Mouse (Mus musculus): ENCODE measurements around the gene Pcnx.
"Not testable (repeated sequence)": the region's sequence is repeated elsewhere in the genome, so short reads cannot be mapped to it uniquely, and the experiment has no call there.

The Pcnx gene

DNA sequence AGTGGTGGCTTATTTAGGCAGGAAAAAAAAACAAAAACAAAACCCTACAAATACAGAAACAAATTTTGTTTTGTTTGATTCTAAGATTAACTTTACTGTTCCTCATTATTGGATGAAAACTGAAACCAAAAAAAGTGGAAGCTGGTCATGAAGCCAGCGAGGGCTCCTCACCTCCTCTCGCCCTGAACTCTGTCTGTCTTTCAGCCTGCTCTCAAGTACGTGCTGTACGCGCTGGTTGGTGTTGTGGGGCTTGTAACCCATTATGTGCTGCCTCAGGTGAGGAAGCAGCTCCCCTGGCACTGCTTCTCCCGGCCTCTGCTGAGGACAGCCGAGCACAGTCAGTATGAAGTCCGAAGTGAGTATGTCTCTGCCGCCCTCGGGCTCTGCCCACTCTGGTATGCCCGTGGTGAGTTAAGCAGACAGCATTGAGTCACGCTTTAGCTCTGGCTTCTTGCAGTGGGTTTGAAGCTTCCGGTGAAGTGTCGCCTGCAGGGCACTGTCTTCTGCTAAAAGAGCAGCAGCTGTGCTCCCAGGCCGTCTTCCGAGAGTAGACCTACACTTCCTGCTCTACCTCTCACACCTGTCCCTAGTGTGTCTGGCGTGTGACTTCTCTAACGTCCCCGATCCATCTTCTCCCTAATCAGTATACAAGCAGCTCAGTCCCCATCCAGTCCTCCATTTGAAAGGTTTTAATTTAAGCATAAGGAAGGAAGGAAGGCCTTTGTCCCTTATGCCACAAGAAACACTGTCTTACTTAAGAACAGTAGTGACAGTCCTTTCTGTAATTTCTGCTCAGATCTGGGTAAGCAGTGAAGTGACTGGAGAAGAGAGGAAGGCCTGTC, 111.4 kb downstream of the Pcnx start:
- no peak for DNase-seq

DNA sequence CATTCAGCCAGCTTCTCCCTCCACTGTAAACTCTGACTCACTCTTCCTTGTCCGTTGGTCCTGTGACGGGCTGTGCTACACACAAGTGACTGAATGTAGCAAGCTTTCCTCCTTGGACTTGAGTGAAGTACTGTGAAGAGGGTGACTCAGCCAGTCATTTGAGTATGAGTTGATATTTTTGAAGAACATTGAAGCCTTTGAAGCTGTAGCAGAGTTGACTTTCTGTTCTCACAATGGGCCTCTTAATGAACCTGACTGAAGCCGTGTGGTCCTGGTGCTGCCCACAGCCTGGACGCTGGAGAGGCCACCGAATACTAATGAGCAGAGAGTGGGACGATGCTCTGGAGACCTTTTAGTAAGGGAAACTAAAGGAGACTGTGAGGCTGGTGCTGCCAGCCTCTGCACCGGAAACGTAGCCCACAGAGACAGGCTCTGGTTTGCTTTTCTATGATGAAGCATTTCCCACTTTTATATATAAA, 112.1 kb downstream of the Pcnx start:
- DNase-seq: no peak

DNA sequence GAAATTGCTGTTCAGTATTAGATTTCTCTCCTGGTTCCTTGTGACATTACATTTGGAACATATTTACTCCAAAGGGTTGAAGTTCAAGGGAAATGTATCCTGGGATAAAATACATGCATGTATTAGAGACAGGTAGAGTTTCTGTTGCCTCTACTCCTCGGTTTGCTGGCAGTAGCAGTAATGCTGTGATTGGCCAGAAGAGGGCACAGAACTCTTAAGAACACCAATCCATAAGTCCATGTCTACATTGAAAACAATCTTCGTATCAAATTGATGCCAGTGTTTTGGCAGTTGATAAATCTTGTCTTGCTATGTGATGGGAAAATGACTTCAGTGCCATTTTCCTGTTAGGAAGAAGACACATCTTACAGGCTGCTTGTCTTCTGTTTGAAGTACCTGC, 115.0 kb downstream of the Pcnx start:
- DNase-seq: peak; percentile 26

DNA sequence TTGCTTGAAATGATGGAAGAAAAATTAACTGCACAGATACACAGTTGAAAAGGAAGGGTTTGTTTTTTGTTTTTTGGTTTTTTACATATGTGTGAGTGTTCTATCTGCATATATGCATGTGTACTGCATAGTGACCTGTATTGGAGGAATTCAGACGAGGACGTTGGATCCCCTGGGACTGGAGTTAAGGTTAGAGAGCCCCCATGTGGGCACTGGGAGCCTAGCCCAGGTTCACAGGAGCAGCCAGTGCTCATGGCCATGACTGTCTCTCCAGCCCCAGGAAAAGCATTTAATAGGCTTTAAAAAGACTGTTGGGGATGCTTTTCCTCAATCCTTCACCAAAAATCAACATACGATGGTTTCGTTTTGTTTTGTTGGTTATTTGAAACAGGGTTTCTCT, 117.5 kb downstream of the Pcnx start:
- DNase-seq: peak; percentile 21

DNA sequence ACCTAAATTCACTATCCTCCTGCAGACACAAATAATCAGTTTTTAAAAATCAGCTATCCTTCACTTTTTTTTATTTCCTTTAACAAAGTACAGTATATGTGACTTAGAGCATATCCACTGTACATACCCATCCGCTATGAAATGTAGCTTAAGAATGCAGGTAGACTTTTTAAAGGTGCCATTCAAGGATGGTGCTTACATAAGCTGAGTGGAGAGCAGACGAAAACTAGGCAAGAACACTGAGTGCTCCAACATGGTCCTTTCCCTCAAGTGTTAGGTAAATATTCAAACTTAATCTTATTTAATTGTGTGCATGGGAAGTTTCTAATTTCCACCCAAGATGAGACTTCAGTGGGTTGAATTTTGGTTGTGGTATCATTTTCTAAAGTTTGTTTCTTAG, 119.5 kb downstream of the Pcnx start:
- no peak for DNase-seq

DNA sequence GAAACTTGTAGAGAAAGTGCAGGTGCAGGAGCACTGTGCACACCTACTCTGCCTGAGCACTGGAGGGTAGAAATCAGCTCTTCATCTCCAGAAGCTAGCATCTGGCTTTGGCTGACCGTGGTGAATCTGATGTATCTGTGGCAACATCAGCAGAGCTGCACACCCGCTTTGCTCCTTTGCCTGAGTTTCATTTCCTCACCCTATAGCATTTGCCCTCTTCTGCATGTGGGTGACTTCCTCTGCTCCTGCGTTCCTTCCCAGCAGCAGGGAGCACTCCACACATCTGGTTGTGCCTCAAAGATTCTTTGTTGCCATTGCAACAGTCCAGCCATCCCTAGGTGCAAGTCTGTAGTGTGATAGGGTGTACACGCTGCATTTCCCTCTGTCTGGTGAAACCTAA, 132.3 kb downstream of the Pcnx start:
- DNase-seq: no peak

DNA sequence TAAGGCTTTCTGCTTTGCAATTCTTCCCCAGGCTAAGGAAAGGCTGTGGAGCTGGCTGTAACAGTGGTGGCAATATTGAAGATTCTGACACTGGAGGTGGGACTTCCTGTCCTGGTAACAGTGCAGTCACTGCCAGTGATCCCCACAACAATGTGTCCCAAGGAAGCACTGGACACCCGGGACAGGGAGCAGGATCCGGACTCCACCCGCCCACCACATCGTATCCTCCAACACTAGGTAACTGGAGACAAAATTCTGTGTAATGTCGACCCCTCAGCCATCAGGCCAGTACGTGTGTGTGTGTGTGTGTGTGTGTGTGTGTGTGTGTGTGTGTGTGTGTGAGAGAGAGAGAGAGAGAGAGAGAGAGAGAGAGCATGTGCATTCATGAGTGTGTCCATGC, 133.2 kb downstream of the Pcnx start:
- no peak for DNase-seq

DNA sequence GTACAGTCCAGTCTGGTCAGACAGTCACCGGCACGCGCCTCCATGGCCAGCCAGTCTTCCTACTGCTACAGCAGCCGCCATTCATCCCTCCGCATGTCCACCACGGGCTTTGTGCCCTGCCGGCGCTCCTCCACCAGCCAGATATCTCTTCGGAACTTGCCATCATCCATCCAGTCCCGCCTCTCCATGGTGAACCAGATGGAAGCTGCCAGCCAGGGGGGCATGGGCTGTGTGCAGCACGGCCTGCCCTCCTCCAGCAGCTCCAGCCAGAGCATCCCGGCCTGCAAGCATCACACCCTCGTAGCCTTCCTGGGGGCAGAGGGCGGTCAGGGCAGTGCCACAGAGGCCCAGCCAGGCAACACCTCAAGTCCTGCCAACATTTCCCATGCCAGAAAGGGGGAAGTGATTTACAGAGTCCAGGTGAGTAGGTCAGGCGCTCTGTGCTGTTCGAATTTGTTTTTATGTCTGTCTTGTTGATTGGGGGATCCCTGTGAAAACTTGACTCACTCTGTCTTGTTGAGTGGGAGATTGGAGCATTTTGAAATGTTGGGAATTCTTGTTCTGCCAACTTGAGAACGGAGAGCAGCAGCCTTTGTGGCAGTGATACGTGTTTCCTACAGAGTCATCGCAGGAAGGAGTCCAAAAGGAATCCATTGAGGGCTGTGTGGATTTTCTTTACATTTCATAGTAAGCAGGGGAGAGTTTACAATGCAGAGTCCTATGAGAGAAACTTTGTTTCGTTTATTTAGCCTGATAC, 135.3 kb downstream of the Pcnx start:
- DNase-seq: no peak

DNA sequence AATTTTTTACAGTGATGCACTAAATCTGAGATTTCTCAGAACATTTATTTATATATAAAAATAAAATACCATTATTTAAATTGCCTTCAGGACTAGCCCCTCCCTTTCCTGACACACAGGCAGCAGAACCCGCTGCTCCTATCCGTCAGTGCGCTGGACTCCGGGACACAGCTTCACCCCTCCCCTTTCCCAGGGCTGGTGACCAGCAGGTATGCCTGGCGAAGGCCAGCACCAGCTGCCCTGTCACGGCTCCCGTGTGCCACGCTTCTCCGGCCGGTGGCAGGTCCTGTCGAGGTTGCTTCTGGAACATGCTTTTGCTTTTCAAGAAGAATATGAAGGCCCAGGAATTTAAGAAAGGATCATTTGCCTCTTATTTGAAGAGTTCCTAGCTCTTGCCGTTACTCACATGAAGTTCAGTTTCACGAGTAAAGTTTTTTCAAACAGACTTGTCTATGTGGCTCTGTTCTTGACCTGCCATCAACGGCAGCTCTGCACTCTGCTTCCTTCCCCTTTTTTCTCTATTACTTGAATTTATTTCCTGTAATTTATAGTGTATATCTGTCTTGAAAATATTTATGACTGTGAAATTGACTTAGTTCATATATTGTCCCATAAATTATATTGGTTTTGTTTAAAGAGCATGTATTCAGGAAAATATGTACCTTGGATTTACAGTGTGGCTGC, 137.0 kb downstream of the Pcnx start:
- no peak for DNase-seq

DNA sequence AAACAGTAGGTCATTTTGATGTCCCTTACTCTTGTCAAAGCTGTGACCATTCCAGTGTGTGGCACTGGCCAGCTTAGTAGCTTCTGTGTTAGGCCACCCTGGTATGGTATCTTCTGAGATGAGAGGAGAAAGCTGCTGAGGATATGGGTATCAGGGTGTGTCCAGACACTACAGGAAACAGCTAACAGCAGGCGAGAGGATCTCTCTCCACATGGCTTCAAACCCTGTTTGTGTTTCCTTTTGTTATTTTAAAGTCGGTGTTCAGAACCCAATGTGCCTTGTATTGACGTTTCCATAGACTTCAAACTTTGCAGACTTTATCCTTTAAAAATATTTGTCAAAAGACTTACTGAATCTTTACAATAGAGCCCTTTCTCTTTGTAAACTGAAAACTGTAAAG, 137.7 kb downstream of the Pcnx start:
- no peak for DNase-seq

DNA sequence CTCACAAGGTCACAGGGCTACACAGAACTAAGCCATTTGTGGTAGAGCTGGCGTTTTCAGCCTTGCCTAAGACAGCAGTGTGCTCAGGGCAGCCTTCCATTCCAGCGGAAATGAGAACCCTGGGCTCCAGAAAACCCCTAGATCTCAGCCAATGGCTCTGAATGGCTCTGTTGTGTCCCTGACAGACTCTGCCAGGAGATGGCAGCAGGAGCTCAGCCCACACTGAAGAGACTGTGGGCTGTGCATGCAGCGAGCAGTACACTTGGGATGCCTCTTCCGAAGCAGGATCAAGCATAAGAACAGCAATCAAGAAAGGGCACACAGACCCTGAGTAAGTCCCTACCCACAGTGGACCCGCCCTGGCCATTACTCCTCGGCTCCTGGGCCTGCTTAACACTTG, 142.9 kb downstream of the Pcnx start:
- DNase-seq: not testable (repeated sequence)

DNA sequence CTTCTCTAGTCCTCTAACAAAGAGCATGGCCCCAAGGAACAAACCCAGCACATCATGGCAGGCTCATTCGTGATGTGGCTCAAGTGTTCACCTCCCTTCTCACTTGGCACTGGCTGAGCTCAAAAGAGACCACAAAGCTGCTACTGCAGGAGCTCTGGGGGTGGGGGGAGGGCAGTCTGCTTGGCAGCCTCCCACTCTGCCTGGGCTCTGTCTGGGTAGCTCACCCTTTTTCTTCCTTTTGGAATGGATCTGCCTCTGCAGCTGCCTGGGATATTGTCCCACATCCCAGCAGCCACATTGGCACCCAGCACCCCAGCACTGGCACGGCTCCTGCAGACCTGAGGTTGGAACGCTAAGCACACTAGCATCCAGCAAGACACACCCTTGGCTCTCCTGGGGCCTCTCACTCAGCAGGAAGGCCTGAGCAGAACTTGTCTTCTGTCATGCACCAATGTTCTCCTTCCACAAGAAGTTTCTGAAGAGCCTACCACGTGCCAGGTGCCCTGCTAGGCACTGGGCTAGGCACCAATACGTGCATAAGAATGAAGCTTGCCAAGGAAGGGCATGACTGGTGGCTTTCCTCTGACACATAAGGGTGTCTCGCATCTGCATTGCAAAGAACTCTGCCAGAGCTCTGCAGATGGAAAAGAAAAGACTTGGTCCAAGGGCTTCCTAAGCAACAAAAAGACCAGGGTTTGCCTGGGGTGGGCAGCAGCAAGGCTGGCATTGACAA, 166.2 kb downstream of the Pcnx start:
- DNase-seq: not testable (repeated sequence)

DNA sequence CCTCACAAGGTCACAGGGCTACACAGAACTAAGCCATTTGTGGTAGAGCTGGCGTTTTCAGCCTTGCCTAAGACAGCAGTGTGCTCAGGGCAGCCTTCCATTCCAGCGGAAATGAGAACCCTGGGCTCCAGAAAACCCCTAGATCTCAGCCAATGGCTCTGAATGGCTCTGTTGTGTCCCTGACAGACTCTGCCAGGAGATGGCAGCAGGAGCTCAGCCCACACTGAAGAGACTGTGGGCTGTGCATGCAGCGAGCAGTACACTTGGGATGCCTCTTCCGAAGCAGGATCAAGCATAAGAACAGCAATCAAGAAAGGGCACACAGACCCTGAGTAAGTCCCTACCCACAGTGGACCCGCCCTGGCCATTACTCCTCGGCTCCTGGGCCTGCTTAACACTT, 173.7 kb downstream of the Pcnx start:
- DNase-seq: not testable (repeated sequence)

DNA sequence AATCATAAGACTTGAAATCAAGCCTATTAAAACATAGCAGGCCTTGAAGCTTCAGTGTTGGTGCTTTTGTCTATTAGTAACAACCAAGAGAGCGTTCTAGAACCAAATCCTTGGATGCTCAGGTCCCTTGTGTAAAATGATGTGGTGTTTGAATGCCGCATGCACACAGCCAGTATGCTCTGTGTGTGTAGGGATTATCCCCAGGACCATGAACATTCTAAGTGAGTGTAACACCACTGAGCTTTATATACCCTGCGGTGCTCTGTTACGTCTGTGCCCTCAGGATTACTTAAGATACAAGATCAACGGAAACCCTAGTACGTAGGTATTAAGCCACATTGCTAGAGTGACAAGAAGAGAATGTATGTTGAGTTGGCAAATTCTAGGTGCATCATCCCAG, 174.2 kb downstream of the Pcnx start:
- not testable (repeated sequence) for DNase-seq

DNA sequence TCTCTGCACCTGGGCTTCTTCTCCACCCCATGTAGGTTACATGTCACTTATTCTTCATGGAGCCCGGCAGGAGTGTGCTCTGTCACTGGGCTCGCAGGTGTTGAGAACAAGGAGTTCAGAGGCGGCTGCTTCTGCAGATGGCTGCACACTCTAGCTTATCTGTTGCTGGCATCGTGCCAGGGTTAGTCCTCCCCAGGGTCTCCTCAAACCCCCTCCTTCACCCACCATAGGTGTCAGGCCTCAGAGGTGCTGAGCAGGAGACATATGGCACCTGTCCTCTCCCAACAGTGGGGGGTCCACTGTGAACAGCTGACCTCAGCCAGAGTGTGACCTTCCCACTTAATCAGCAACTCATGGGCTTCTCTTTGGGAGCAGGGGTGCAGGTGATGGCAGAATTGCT, 184.3 kb downstream of the Pcnx start:
- DNase-seq: not testable (repeated sequence)
